Mouse (Mus musculus) stomach, embryonic 16.5 days (tissue): ENCODE results near the gene Cbx3. TPM values are rescaled to one million over a fixed set of nuclear protein-coding genes. Genes with fewer than 3 reads are reported as not detected.

Source experiments
- ATAC-seq: fragments of 200-750 bp; cut with Nextera tagmentation; 2 replicates; pipeline ENCODE4 v1.8.0; 2017; ENCODE audit warnings: moderate number of reproducible peaks, moderate TSS enrichment; ENCODE audit not compliant: insufficient read depth, low FRiP score
- H3K27ac ChIP-seq: fragments of 300-500 bp; sonication (generic); 2 replicates; pipeline ENCODE4 v1.5.1; 2014; ENCODE audit warnings: low read length
- H3K27me3 ChIP-seq: fragments of 300-500 bp; sonication (generic); 2 replicates; pipeline ENCODE4 v1.6.1; 2014; ENCODE audit warnings: low read length, control low read depth, mixed read lengths; ENCODE audit not compliant: control insufficient read depth, insufficient read depth
- H3K36me3 ChIP-seq: fragments of 300-500 bp; sonication (generic); 2 replicates; pipeline ENCODE4 v1.6.1; 2014; ENCODE audit warnings: low read length; ENCODE audit not compliant: control insufficient read depth, insufficient read depth
- H3K4me1 ChIP-seq: fragments of 300-500 bp; sonication (generic); 2 replicates; pipeline ENCODE4 v1.6.1; 2014; ENCODE audit warnings: low read length, control low read depth, mixed read lengths; ENCODE audit not compliant: control insufficient read depth, insufficient read depth
- H3K4me2 ChIP-seq: fragments of 300-500 bp; sonication (generic); 2 replicates; pipeline ENCODE4 v1.6.1; 2014; ENCODE audit warnings: low read depth, low read length, mixed read lengths
- H3K4me3 ChIP-seq: fragments of 300-500 bp; sonication (generic); replicated peaks from 2 replicates; pipeline ENCODE4 v1.5.1; 2014; ENCODE audit warnings: mild to moderate bottlenecking, low read length
- H3K9ac ChIP-seq: fragments of 300-500 bp; sonication (generic); 2 replicates; pipeline ENCODE4 v1.6.1; 2014; ENCODE audit warnings: low read length
- H3K9me3 ChIP-seq: fragments of 300-500 bp; sonication (generic); replicated peaks from 2 replicates; pipeline ENCODE4 v1.6.1; 2016; ENCODE audit warnings: low read length, control low read depth; ENCODE audit not compliant: control insufficient read depth
- WGBS: fragments of 180-500 bp; shearing (Covaris S2); extraction: QIAGEN DNeasy Blood & Tissue Kit; methylation state at CpG from one replicate; pipeline ENCODE4 v1.1.7; 2014; 5-methylcytosine and 5-hydroxymethylcytosine counted together
- polyA plus RNA-seq: library from polyadenylated mRNA; unstranded; fragments of >200 nt; fragmentation: Nextera tagmentation; extraction: Ambion mirVana; gene quantifications from 2 replicates; pipeline ENCODE4 v1.2.1, GENCODE M21; 2015

Gene Cbx3
- polyA plus RNA-seq = 335 and 396 TPM in 2 replicates

- H3K4me2 ChIP-seq = peak within 1 kb of the TSS; percentile 48
- under 1% methylated on average over 64 of the region's 99 CpGs for WGBS
- peak within 1 kb of the TSS; percentile 100 for H3K27ac ChIP-seq
- no peaks in the 10 kb centered on the region for H3K27me3 ChIP-seq
- peak within 1 kb of the TSS; percentile 99 for H3K9ac ChIP-seq
- H3K36me3 ChIP-seq = peaks cover 15% of the 10 kb centered on the region; the same call in 1 of the 2 replicates
- H3K9me3 ChIP-seq = no peaks in the 10 kb centered on the region
- peaks cover 23% of the 10 kb centered on the region for H3K4me1 ChIP-seq
- H3K4me3 ChIP-seq = peak within 1 kb of the TSS; percentile 98
- ATAC-seq = peak; percentile 87
Observed at GRCm38 (mm10) chr6:51470311-51471178, at the start of gene Cbx3. Gene Cbx3, plus strand, starts transcription at chr6:51470360.

DNA sequence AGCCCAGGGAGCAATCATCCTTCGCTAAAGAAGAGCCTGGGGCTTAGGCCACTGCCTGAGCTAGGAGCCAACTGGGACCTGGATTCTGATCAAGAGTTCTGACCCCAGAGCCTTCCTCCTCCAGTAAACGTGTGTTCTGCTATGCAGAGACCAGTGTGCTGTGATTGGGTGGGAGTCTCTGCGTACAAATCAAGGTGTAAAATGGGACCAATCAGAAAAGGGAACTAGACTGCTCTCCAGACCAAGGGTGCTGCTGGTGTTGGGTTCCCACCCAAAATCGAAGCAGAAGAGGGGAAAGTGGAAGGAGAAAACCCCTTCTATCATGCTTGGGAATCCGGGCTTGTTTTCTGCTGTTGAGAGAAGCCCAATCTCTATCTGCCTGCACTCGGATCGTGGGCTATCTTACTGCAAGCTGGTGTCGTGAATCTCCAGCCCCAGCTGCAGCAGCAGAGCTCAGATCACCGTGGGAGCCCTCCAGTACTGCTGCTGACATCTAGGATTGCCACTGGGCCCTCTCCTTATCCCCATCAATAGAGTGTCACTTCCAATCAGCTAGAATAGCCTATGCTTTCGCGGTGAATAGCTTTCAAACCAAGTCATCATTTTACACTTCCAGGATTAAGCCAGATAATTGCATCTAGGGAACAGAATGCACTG lies 46.6 kb upstream of the Cbx3 start:
- H3K9ac ChIP-seq = no peak overlapping the region
- no peaks in the 10 kb centered on the region for H3K36me3 ChIP-seq
- H3K4me1 ChIP-seq = no peaks in the 10 kb centered on the region
- no peaks in the 10 kb centered on the region for H3K27me3 ChIP-seq
- no peak for ATAC-seq
- H3K27ac ChIP-seq = no peak overlapping the region
- H3K9me3 ChIP-seq = no peaks in the 10 kb centered on the region
- no peak overlapping the region for H3K4me2 ChIP-seq
- 49% methylated on average over 11 of the region's 11 CpGs for WGBS
- H3K4me3 ChIP-seq = no peak overlapping the region

GRCm38 (mm10) chr6:51424537-51424936 lies 45.6 kb upstream of the Cbx3 start:
- Histone ChIP-seq H3K4me1 (no peaks in the 10 kb centered on the region), H3K36me3 (no peaks in the 10 kb centered on the region), H3K27me3 (no peaks in the 10 kb centered on the region), H3K9ac (no peak overlapping the region), H3K4me2 (no peak overlapping the region), H3K27ac (no peak overlapping the region), H3K4me3 (no peak overlapping the region), H3K9me3 (no peaks in the 10 kb centered on the region)
- 80% methylated on average over 2 of the region's 2 CpGs for WGBS
- ATAC-seq = no peak

DNA sequence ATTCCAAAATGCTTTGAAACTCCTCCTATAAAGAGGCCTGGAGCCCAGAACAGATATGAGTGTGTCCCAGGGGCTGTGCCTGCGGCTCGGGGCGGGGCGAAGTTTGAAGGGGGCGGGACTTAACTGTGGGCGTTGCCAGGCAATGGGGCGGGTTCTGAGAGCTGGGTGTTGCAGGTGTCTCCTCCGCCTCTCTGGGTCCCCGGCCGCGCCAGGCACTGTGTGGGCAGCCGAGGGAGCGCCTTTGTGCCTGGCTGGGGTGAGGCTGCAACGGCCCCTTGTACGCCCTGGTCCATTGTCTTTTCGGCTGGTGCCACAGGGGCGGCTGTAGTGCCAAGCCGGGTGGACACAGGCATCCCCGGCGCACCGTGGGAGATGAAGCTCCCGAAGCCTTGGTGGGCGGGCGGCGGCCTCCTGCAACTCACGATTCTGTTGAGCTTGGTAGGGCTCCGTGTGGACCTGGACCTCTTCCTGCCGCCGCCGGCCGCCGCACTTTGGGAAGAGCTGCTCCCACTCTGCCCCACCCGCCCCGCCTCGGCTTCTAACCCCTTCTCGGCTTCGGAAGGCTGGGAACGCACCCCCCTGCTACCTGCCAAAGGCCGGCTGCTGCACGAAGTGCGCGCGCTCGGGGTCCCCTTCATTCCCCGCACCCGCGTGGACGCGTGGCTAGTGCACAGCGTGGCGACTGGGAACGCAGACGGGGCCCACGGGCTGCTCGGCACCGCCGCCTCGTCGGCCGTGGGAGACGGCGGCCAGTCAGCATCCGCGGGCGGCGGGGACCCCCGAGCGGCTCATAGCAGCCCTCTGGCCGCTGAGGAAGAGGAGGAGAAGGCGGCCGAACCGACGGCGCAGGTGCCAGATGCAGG lies 37.4 kb upstream of the Cbx3 start, which contains the start of gene Nfe2l3:
TSS of gene Nfe2l3 (plus strand) at position 136 of the 863 bp plus-strand sequence.
- WGBS = under 1% methylated on average over 74 of the region's 74 CpGs

GRCm38 (mm10) chr6:51434270-51434669 lies 35.9 kb upstream of the Cbx3 start:
- peaks cover 10% of the 10 kb centered on the region for H3K27me3 ChIP-seq
- 26% methylated on average over 7 of the region's 7 CpGs for WGBS
- peak overlapping the region; percentile 57; the same call in 1 of the 2 replicates for H3K27ac ChIP-seq
- peak overlapping the region; percentile 65 for H3K4me3 ChIP-seq
- H3K9ac ChIP-seq = peak overlapping the region; percentile 26; the same call in 1 of the 2 replicates
- H3K9me3 ChIP-seq = no peaks in the 10 kb centered on the region
- H3K4me1 ChIP-seq = peaks cover 18% of the 10 kb centered on the region; the same call in 1 of the 2 replicates
- no peaks in the 10 kb centered on the region for H3K36me3 ChIP-seq
- H3K4me2 ChIP-seq = peak overlapping the region; percentile 75
- ATAC-seq = no peak

More for the DNA sequence above, 37.4 kb upstream of the Cbx3 start, which contains the start of gene Nfe2l3:
- Histone ChIP-seq H3K9ac (peak within 1 kb of the TSS; percentile 77), H3K9me3 (no peaks in the 10 kb centered on the region), H3K4me2 (peak within 1 kb of the TSS; percentile 75), H3K27me3 (peaks cover 10% of the 10 kb centered on the region), H3K4me3 (peak within 1 kb of the TSS; percentile 65), H3K27ac (peak within 1 kb of the TSS; percentile 57), H3K36me3 (no peaks in the 10 kb centered on the region), H3K4me1 (peaks cover 18% of the 10 kb centered on the region; the same call in 1 of the 2 replicates)
- peak; percentile 93 for ATAC-seq

GRCm38 (mm10) chr6:51437665-51438064 lies 32.5 kb upstream of the Cbx3 start:
- Histone ChIP-seq H3K4me2 (peak overlapping the region; percentile 4; the same call in 1 of the 2 replicates), H3K9me3 (no peaks in the 10 kb centered on the region), H3K4me1 (peaks cover 15% of the 10 kb centered on the region; the same call in 1 of the 2 replicates), H3K36me3 (no peaks in the 10 kb centered on the region), H3K9ac (no peak overlapping the region), H3K27ac (peak overlapping the region; percentile 54; the same call in 1 of the 2 replicates), H3K4me3 (no peak overlapping the region), H3K27me3 (peaks cover 10% of the 10 kb centered on the region)
- WGBS = 51% methylated on average over 4 of the region's 4 CpGs
- ATAC-seq = peak; percentile 77; the same call in 1 of the 2 replicates

DNA sequence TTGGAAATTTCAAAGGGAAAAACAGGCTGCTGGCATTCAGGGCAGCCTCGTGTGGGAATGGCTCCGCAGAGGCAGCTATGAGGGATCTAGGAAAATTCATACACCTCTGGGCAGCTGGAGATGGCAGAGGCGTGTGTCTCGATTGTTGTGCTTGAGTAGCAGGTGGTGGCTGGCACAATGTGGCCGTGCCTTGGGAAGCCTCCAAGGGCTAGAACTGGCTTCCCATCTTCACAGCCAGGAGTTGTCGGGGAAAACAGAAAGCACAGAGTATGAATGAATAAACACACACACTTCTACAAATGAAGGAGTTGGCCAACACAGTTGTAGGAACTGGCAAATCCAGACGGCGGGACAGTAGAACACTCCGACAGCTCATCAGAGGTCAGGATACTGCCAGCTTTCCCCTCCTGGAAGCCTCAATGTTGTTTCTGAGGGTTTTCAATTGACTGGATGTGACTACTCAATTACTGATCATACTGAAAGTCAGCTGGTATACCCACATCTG lies 31.3 kb upstream of the Cbx3 start:
- Histone ChIP-seq H3K9ac (no peak overlapping the region), H3K4me3 (no peak overlapping the region), H3K4me1 (peaks cover 6% of the 10 kb centered on the region; the same call in 1 of the 2 replicates), H3K4me2 (no peak overlapping the region), H3K36me3 (no peaks in the 10 kb centered on the region), H3K27me3 (no peaks in the 10 kb centered on the region; the same call in 1 of the 2 replicates), H3K27ac (no peak overlapping the region), H3K9me3 (no peaks in the 10 kb centered on the region)
- no peak for ATAC-seq
- WGBS = 83% methylated on average over 9 of the region's 9 CpGs

DNA sequence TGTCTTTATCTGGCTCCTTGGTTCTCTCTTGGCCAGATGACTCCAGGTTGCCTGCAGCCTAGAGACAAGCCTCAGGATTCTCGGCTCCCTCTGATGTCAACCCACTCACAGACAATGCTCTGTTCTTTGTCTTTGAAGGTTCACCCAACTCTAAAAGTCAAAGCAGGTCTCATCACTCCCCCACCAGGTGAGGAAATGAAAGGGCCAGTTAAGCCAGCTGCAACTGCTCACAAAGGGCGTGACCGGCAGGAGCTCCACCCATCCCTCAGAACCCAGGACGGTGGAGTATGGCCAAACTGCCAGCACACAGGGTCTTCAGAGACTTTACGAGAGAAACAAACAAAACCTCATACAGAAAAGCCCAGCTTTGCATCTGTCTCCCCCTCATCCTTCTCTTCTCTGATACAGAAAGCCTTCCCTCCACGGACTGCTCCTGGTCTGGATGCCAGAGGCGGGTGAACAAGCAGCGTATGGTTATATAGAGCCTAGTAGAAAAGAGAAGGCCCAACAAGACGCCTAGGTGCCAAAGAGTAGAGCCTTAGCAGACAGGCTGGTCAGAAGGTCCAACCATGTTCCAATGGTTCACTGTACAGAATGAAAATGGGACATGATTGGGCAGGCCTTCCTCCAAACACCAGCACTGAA lies 27.8 kb upstream of the Cbx3 start:
- peaks cover 2% of the 10 kb centered on the region; the same call in 1 of the 2 replicates for H3K4me1 ChIP-seq
- no peak overlapping the region for H3K4me3 ChIP-seq
- no peaks in the 10 kb centered on the region for H3K9me3 ChIP-seq
- no peak overlapping the region for H3K4me2 ChIP-seq
- ATAC-seq = no peak
- H3K36me3 ChIP-seq = no peaks in the 10 kb centered on the region
- WGBS = 47% methylated on average over 9 of the region's 9 CpGs
- H3K27me3 ChIP-seq = no peaks in the 10 kb centered on the region
- no peak overlapping the region for H3K9ac ChIP-seq
- H3K27ac ChIP-seq = no peak overlapping the region
